Comparison of ENCODE assay signal across 18 mouse cellular contexts in the genomic region with DNA sequence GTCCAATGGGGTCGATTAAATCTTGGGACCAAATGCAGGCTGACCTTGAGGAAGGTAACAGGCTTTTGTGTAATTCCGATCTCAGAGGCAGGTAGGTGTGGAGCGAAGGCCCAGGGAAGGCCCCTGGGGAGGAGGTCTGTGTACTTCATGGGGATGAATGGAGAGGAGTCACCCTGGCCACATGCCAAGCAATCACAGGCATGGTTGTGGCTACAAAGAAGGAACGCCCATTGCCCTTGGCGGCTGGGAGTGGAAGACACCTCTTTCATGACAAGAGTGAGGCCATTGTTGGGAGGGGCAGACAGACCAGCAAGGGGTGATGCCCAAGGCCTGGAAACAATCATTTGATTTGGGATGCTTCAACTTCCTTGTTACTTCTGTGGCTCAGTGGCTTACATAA.
DNase-seq lines count a peak whose midpoint lies in the region; ATAC-seq and TF ChIP-seq lines count a peak whose summit lies in the region.
"Had no signal": no experiment of that assay in that cellular context is flagged by ENCODE, and none has a peak within 500 bp of the region (broad histone marks: within the 10 kb centered on the region; RNA-seq: fewer than 3 reads in every experiment).

No protein-coding gene starts in this region.

- H3K9ac ChIP-seq in lung, embryonic 15.5 days: no peak overlapping the region
- H3K9ac ChIP-seq in ES-Bruce4 (ENCODE audit: low read depth, poor library complexity, severe bottlenecking): no peak overlapping the region
- H3K9ac ChIP-seq: heart, embryonic 12.5 days; limb, embryonic 13.5 days; neural tube, embryonic 15.5 days; stomach, embryonic 15.5 days had no signal

- peak; percentile 84 for TF ChIP-seq EP300 in ES-Bruce4 (IDR thresholded peaks at IDR 0.05; ENCODE audit: insufficient read depth, low read depth, low read length)

- H3K4me3 ChIP-seq in lung, embryonic 15.5 days: no peak overlapping the region
- H3K4me3 ChIP-seq in ES-Bruce4 (ENCODE audit: low read depth, low read length): no peak overlapping the region
- H3K4me3 ChIP-seq: heart, embryonic 12.5 days; limb, embryonic 13.5 days; neural tube, embryonic 15.5 days; stomach, embryonic 15.5 days had no signal

- no peaks in the 10 kb centered on the region for H3K9me3 ChIP-seq in lung, embryonic 15.5 days
- no peaks in the 10 kb centered on the region for H3K9me3 ChIP-seq in ES-Bruce4 (replicated peaks; ENCODE audit: control insufficient read depth, insufficient read depth, low read length, poor library complexity, severe bottlenecking)
- H3K9me3 ChIP-seq: heart, embryonic 12.5 days; limb, embryonic 13.5 days; neural tube, embryonic 15.5 days; stomach, embryonic 15.5 days had no signal

- peak; percentile 31; the same call in 1 of the 2 replicates for ATAC-seq in lung, embryonic 15.5 days (ENCODE audit: borderline replicate concordance, extremely low read depth, low FRiP score, low TSS enrichment)
- ATAC-seq: activated CD4-positive, CD25-positive, alpha-beta regulatory T cell, adult 4 months; forebrain, embryonic 16.5 days had no signal

- no peak overlapping the region for H3K27ac ChIP-seq in lung, embryonic 15.5 days
- no peak overlapping the region for H3K27ac ChIP-seq in ES-Bruce4 (ENCODE audit: insufficient read depth, low read length)
- H3K27ac ChIP-seq: limb, embryonic 13.5 days; stomach, embryonic 15.5 days had no signal

- no peaks in the 10 kb centered on the region for H3K36me3 ChIP-seq in lung, embryonic 15.5 days
- H3K36me3 ChIP-seq in ES-Bruce4 (ENCODE audit: control insufficient read depth, insufficient read depth, low read length, poor library complexity, severe bottlenecking): no peaks in the 10 kb centered on the region
- H3K36me3 ChIP-seq: neural tube, embryonic 15.5 days had no signal

- DNase-seq in lung, postnatal 25 days (ENCODE audit: low spot score): no peak
- peak; percentile 62 for DNase-seq in MN1 (ENCODE audit: low spot score)
- DNase-seq in adrenal gland, postnatal 36 days: peak; percentile 69 to 74
- no peak for DNase-seq in spleen, postnatal 14 days (ENCODE audit: low spot score in 2 of 2)
- no peak for DNase-seq in left cerebral cortex, adult 18-20 months (ENCODE audit: low spot score in 2 of 2)
- DNase-seq: gastrocnemius, postnatal 10 days; kidney, adult 2 months; lung, adult 2 months; right cerebral cortex, postnatal 4 days had no signal

- no peak for TF ChIP-seq CTCF in ES-Bruce4 (IDR thresholded peaks at IDR 0.05; ENCODE audit: low read depth, low read length)

- H3K27me3 ChIP-seq in lung, embryonic 15.5 days: no peaks in the 10 kb centered on the region
- no peaks in the 10 kb centered on the region for H3K27me3 ChIP-seq in ES-Bruce4 (ENCODE audit: control insufficient read depth, insufficient read depth, low read length, poor library complexity, severe bottlenecking)
- H3K27me3 ChIP-seq: CH12.LX; heart, embryonic 12.5 days; limb, embryonic 13.5 days; stomach, embryonic 15.5 days had no signal

- no peak overlapping the region for H3K4me2 ChIP-seq in lung, embryonic 15.5 days
- H3K4me2 ChIP-seq: heart, embryonic 12.5 days; limb, embryonic 13.5 days; neural tube, embryonic 15.5 days; stomach, embryonic 15.5 days had no signal

- no peak for TF ChIP-seq POLR2A in ES-Bruce4 (IDR thresholded peaks at IDR 0.05; ENCODE audit: insufficient read depth, low read length)

- WGBS in lung, embryonic 15.5 days: 60% methylated on average over 5 of the region's 5 CpGs

- 0 out of 2 replicates have a peak, but pooled peaks cover 5% of the 10 kb centered on the region for H3K4me1 ChIP-seq in lung, embryonic 15.5 days
- peaks cover 10% of the 10 kb centered on the region for H3K4me1 ChIP-seq in ES-Bruce4 (ENCODE audit: control insufficient read depth, insufficient read depth, low read length)
- H3K4me1 ChIP-seq: stomach, embryonic 15.5 days had no signal

Comparison
In these comparisons a context has a peak if more than half of its experiments do, and no peak if none do; other contexts are left out.
1. DNase-seq: peak in MN1 (single experiment) and adrenal gland, postnatal 36 days (2 of 2); none in lung, postnatal 25 days (single experiment), spleen, postnatal 14 days (0 of 2) and left cerebral cortex, adult 18-20 months (0 of 2).